Mouse (Mus musculus) thymus, postnatal 14 days (tissue): ENCODE results near the gene Cox6b1.

Experiments used
- DNase-seq: peaks from one replicate; pipeline ENCODE4 v3.0.0; 2021

The Cox6b1 gene

DNA sequence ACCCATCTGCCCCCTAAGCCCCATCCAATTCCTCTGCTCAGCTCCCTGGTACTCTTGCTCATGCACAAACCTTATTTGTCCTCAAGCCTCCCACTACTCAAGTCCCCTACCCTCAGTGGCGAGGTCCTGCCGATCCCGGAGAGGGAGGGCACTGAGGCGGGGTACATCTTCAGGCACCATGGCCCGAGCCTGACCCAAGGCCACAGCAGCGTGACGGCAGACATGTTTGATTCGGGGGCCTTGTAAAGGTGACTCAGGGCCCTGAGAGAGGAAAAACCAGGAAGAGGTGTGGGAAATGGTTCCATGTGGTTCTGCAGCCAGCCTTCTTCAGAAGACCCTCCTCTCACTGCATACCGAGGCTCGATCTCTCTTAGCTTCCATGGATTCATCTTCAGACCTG, 41.6 kb downstream of the Cox6b1 start:
- no peak for DNase-seq

DNA sequence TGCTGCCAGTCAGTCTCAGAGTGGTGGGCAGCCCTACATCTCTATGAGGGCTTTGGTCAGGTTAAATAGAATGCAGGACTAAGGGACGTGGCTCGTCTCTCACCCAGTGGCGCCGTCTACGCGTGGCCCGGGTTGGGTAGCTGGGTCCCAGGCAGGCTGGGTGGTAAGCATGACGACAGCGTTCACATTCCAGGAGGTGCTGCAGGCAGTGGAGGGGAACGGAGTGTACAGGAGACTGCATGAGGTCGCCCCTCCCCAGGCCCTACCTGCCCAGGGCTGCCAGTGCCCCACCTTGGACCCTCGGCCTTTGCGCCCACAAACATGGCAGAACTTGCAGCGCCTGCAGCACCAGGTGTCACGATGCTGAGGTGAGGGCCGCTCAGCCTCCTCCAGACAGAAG, 44.4 kb downstream of the Cox6b1 start:
- no peak for DNase-seq

DNA sequence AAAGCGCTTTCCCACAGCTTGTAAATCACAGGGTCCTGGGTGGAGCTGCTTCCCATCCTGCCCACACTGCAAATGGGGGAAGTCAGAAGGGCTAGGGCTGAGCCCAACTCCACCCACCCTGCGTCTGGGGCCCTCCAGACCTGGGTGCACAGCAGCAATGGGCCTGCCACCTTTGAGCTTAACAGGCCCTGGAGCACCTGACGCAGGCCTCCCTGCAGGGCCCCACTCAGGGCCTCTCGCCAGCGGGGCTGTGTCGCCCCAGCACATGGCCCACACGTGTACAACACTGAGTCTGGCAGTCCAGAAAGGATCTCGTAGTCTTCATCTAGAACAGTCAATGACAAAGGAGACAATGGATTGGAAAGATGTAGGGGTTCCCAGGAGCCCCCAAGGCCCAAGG, 46.0 kb downstream of the Cox6b1 start:
- DNase-seq: no peak

DNA sequence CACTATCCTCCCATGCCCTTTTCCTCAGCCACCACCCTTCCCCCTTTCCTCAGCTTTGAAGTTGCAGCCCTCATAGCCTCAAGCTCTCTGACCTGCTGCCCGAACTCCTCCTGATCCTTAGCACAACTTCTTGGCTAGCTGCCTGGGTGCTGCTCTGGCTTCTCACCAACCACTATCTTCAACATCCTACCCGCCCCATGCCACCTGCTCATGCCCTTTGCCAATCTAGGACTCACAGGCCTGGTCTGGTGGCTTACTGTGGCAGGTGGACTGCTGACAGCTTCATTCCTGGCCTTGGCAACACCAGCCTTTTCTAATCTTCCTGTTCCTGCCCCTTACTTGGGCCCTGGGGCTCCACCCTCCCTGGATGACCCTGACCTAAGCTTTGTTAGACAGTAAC, 53.0 kb downstream of the Cox6b1 start:
- DNase-seq: no peak

DNA sequence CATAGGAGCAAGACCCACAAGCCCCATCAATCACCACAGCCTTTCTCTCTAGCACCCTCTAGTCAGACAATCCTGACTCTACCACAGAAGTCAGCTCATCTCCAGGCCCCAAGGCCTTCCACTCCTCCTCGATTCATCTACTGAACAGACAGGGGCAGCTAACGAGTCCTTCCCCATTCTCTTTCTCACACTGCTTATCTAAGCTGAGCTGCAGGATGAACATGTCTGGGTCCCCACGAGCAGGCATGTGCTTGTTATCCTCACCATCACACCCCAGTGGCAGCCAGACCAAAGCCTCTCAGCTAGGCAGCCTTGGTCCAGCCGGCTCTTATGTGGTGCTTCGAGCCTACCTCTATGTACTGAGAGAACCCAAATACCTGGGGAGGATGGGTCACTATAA, 53.6 kb downstream of the Cox6b1 start:
- no peak for DNase-seq

DNA sequence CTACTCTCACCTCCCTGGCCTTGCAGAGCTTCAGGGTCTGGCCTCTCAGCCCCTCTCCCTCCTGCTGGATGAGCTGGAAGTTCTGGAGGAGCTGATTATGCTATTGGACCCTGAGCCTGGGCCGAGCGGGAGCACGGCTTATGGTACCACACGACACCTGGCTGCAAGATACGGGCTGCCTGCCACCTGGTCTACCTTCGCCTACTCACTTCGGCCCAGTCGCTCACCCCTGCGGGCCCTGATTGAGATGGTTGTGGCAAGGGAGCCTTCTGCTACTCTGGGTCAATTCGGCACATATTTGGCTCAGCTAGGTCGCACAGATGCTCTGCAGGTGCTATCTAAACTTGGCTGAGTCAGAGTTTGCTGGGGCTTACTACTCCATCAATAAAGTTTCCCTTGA, 58.4 kb downstream of the Cox6b1 start:
- no peak for DNase-seq
